Comparison of ENCODE assay signal across 8 mouse cellular contexts in the genomic region with DNA sequence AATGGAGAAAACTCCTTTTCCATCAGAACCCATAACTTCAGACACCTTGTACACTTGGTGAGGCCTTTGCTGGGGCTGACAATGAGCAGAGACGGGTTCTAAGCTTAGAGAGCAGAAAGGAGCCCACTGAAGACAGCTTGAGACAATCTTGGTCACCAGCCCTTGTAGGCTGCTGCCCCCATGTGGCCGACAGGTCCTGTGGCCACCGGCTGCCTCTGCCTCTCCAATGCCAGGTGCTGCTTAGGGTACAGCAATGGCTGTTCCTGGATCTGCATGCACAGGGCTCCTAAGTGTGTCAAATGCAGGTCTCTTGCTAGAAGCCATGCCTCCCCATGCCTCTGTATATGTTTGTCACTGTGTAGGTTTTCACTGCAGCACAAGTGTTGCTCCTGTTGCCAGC. TPM values are rescaled to one million over a fixed set of nuclear protein-coding genes. Genes with fewer than 3 reads are reported as not detected.
DNase-seq lines count a peak whose midpoint lies in the region; ATAC-seq and TF ChIP-seq lines count a peak whose summit lies in the region.

No protein-coding gene starts in this region.

- no peaks in the 10 kb centered on the region for H3K9me3 ChIP-seq in MEL (replicated peaks; ENCODE audit: insufficient read depth, low read length)
- no peaks in the 10 kb centered on the region for H3K9me3 ChIP-seq in hindbrain, embryonic 11.5 days (ENCODE audit: control insufficient read depth, low read length)

- no peaks in the 10 kb centered on the region for H3K79me2 ChIP-seq in MEL (ENCODE audit: control insufficient read depth, insufficient read depth, low read length, poor library complexity)

- H3K4me1 ChIP-seq in MEL (ENCODE audit: control insufficient read depth in 1 of 2, insufficient read depth in 2 of 2, low read length in 2 of 2) = no peaks in the 10 kb centered on the region
- H3K4me1 ChIP-seq in cerebellum, adult 2 months (ENCODE audit: control insufficient read depth, insufficient read depth, low read length) = no peaks in the 10 kb centered on the region
- no peaks in the 10 kb centered on the region for H3K4me1 ChIP-seq in hindbrain, embryonic 11.5 days (replicated peaks; ENCODE audit: control insufficient read depth, insufficient read depth, low read length)

- DNase-seq in MEL (ENCODE audit: low read depth, low spot score) = peak; percentile 65
- peak; percentile 69 to 72 for DNase-seq in cerebellum, adult 2 months
- peak; percentile 75 for DNase-seq in hindbrain, embryonic 11.5 days (ENCODE audit: low spot score)
- peak; percentile 74 to 82 for DNase-seq in layer of hippocampus, postnatal 10 days (ENCODE audit: low spot score in 2 of 2)
- DNase-seq in lung, postnatal 10 days = peak; percentile 89
- DNase-seq in retina, embryonic 14.5 days (ENCODE audit: low spot score) = peak; percentile 76
- DNase-seq in thymus, postnatal 4 days = peak; percentile 95

- H3K36me3 ChIP-seq in MEL (ENCODE audit: control insufficient read depth in 1 of 2, insufficient read depth in 2 of 2, low read length in 2 of 2) = peaks cover 0 to 5% of the 10 kb centered on the region in 2 experiments; a peak in 2 of 4 replicates
- H3K36me3 ChIP-seq in hindbrain, embryonic 11.5 days (ENCODE audit: control insufficient read depth, insufficient read depth, low read length) = peaks cover 20% of the 10 kb centered on the region; the same call in 1 of the 2 replicates

- H3K4me2 ChIP-seq in hindbrain, embryonic 11.5 days (replicated peaks; ENCODE audit: low read depth, low read length) = no peak overlapping the region

- H3K9ac ChIP-seq in MEL (ENCODE audit: control insufficient read depth, low read depth, low read length, poor library complexity, severe bottlenecking) = no peak overlapping the region
- no peak overlapping the region for H3K9ac ChIP-seq in hindbrain, embryonic 11.5 days (ENCODE audit: low read depth, low read length)

- H3K4me3 ChIP-seq in MEL (ENCODE audit: control insufficient read depth in 1 of 2, insufficient read depth in 1 of 2, low read depth in 2 of 2, low read length in 2 of 2) = no peak overlapping the region
- no peak overlapping the region for H3K4me3 ChIP-seq in cerebellum, adult 2 months (replicated peaks; ENCODE audit: insufficient read depth, low read depth, low read length)
- no peak overlapping the region for H3K4me3 ChIP-seq in hindbrain, embryonic 11.5 days (ENCODE audit: low read depth, low read length)

- peak; percentile 82 for TF ChIP-seq RAD21 in MEL (IDR thresholded peaks at IDR 0.05; ENCODE audit: low read depth, low read length)

- H3K27ac ChIP-seq in MEL (ENCODE audit: control insufficient read depth, low read depth, low read length) = no peak overlapping the region
- H3K27ac ChIP-seq in cerebellum, adult 2 months (ENCODE audit: insufficient read depth, low read length) = no peak overlapping the region
- H3K27ac ChIP-seq in hindbrain, embryonic 11.5 days (ENCODE audit: low read depth, low read length) = no peak overlapping the region

- peak; percentile 79 to 86 (median 82) for TF ChIP-seq CTCF in MEL (IDR thresholded peaks at IDR 0.05 in 2 of 3, conservative IDR thresholded peaks at IDR 0.05 in 1 of 3; ENCODE audit: control insufficient read depth in 1 of 3, insufficient read depth in 1 of 3, low read depth in 2 of 3, low read length in 3 of 3, poor library complexity in 1 of 3, severe bottlenecking in 1 of 3)
- peak; percentile 86 for TF ChIP-seq CTCF in cerebellum, adult 2 months (IDR thresholded peaks at IDR 0.05; ENCODE audit: borderline replicate concordance, insufficient read depth, low read depth, low read length)

- WGBS in cerebellum, adult 2 months = 6% methylated on average over 3 of the region's 3 CpGs
- WGBS in hindbrain, embryonic 11.5 days = 41% methylated on average over 3 of the region's 3 CpGs

- H3K27me3 ChIP-seq in MEL (ENCODE audit: control insufficient read depth in 1 of 2, insufficient read depth in 2 of 2, low read length in 2 of 2) = no peaks in the 10 kb centered on the region
- H3K27me3 ChIP-seq in cerebellum, adult 2 months (ENCODE audit: control insufficient read depth, insufficient read depth, low read length) = no peaks in the 10 kb centered on the region
- no peaks in the 10 kb centered on the region for H3K27me3 ChIP-seq in hindbrain, embryonic 11.5 days (ENCODE audit: control insufficient read depth, insufficient read depth, low read length)

- no peak for TF ChIP-seq EP300 in MEL (IDR thresholded peaks at IDR 0.05; ENCODE audit: low read depth in 1 of 2, low read length in 2 of 2)

- peak; percentile 79 for ATAC-seq in frontal cortex, adult (ENCODE audit: low TSS enrichment)
- peak; percentile 53 for ATAC-seq in hindbrain, embryonic 11.5 days (ENCODE audit: low FRiP score)

- no peak for TF ChIP-seq POLR2A in MEL (IDR thresholded peaks at IDR 0.05; ENCODE audit: control insufficient read depth in 1 of 2, insufficient read depth in 1 of 2, low read depth in 1 of 2, low read length in 2 of 2, poor library complexity in 1 of 2)
- no peak for TF ChIP-seq POLR2A in cerebellum, adult 2 months (IDR thresholded peaks at IDR 0.05; ENCODE audit: borderline replicate concordance, insufficient read depth, low read length)

TF ChIP-seq in MEL, 35 proteins besides CTCF, POLR2A, EP300 and RAD21:
- no peak for TF ChIP-seq TAL1 (IDR thresholded peaks at IDR 0.05; ENCODE audit: low read length)
- no peak for TF ChIP-seq TCF12 (IDR thresholded peaks at IDR 0.05; ENCODE audit: low read depth, low read length)
- peak; percentile 69 for TF ChIP-seq ZC3H11A (IDR thresholded peaks at IDR 0.05; ENCODE audit: low read depth, low read length)
- TF ChIP-seq KAT2A (conservative IDR thresholded peaks at IDR 0.05; ENCODE audit: low read depth, low read length) = no peak
- no peak for TF ChIP-seq USF2 (IDR thresholded peaks at IDR 0.05; ENCODE audit: borderline replicate concordance in 1 of 2, insufficient read depth in 1 of 2, low read depth in 1 of 2, low read length in 2 of 2)
- TF ChIP-seq POLR2AphosphoS5 (IDR thresholded peaks at IDR 0.05; ENCODE audit: borderline replicate concordance, low read depth, low read length) = no peak
- no peak for TF ChIP-seq MYC (IDR thresholded peaks at IDR 0.05; ENCODE audit: low read depth, low read length)
- peak; percentile 82 for TF ChIP-seq SMC3 (IDR thresholded peaks at IDR 0.05; ENCODE audit: low read depth, low read length)

RNA-seq across cellular contexts. Expression of a gene that starts 47.0 kb away (rescaled TPM):
- total RNA-seq in MEL (2012; rRNA removed) = not detected in 2 replicates
- not detected for polyA plus RNA-seq in MEL (2012; ENCODE audit: insufficient read depth in 1 of 2, insufficient read length in 2 of 2, low read depth in 1 of 2, low replicate concordance in 2 of 2, missing spikeins in 1 of 2)
- polyA plus RNA-seq in cerebellum, adult 2 months (2012; rRNA removed) = 6.3 and 7.1 TPM in 2 replicates
- polyA plus RNA-seq in hindbrain, embryonic 11.5 days (2014; fragmentation: Nextera tagmentation; extraction: Ambion mirVana) = 4.4 and 4.8 TPM in 2 replicates
- total RNA-seq in layer of hippocampus, postnatal 10 days (2021) = 10 to 100 TPM; 19.5 to 21.4 TPM

RNA-seq across cellular contexts. Expression of a gene that starts 55.4 kb away (rescaled TPM):
- 18.6 and 19.1 TPM in 2 replicates for total RNA-seq in MEL (2012; rRNA removed)
- 10 to 100 TPM in 1 of 2 experiments, not detected in 1; 40.8 TPM for polyA plus RNA-seq in MEL (2012; ENCODE audit: insufficient read depth in 1 of 2, insufficient read length in 2 of 2, low read depth in 1 of 2, low replicate concordance in 2 of 2, missing spikeins in 1 of 2)
- polyA plus RNA-seq in cerebellum, adult 2 months (2012; rRNA removed) = 74.4 and 77.9 TPM in 2 replicates
- 73.4 and 75.9 TPM in 2 replicates for polyA plus RNA-seq in hindbrain, embryonic 11.5 days (2014; fragmentation: Nextera tagmentation; extraction: Ambion mirVana)
- 10 to 100 TPM; 73.3 to 73.5 TPM for total RNA-seq in layer of hippocampus, postnatal 10 days (2021)
